Mouse (Mus musculus): ENCODE data around the gene Drd4.

Gene Drd4

GRCm38 (mm10) chr7:141292583-141293388, 980 bp downstream of the Drd4 start:
- 54% methylated on average over 15 of the region's 15 CpGs for WGBS

- WGBS, result 1% methylated on average over 53 of the region's 53 CpGs
Measured at GRCm38 (mm10) chr7:141293852-141294471, 2.2 kb downstream of the Drd4 start.

GRCm38 (mm10) chr7:141294479-141294878, 2.7 kb downstream of the Drd4 start:
- 14% methylated on average over 22 of the region's 22 CpGs for WGBS

- 74% methylated on average over 3 of the region's 3 CpGs for WGBS
Measured at GRCm38 (mm10) chr7:141297926-141298650, 6.3 kb downstream of the Drd4 start.

- WGBS, result 87% methylated on average over 8 of the region's 8 CpGs
Measured at GRCm38 (mm10) chr7:141299175-141299574, 7.4 kb downstream of the Drd4 start.

- 95% methylated on average over 9 of the region's 9 CpGs for WGBS
Measured at GRCm38 (mm10) chr7:141301386-141301785, 9.6 kb downstream of the Drd4 start.

GRCm38 (mm10) chr7:141302702-141303268, 11.0 kb downstream of the Drd4 start:
- 68% methylated on average over 1 of the region's 1 CpGs for WGBS

- WGBS, result 90% methylated on average over 4 of the region's 4 CpGs
Measured at GRCm38 (mm10) chr7:141304537-141304936, 12.7 kb downstream of the Drd4 start.

GRCm38 (mm10) chr7:141314416-141314815, 22.6 kb downstream of the Drd4 start:
- 85% methylated on average over 2 of the region's 2 CpGs for WGBS

- WGBS, result 52% methylated on average over 8 of the region's 8 CpGs
Measured at GRCm38 (mm10) chr7:141315076-141315475, 23.3 kb downstream of the Drd4 start.

GRCm38 (mm10) chr7:141315974-141316373, 24.2 kb downstream of the Drd4 start:
- WGBS, result 62% methylated on average over 5 of the region's 5 CpGs

- WGBS, result 85% methylated on average over 1 of the region's 1 CpGs
Measured at GRCm38 (mm10) chr7:141317619-141318132, 25.9 kb downstream of the Drd4 start.

- 84% methylated on average over 2 of the region's 2 CpGs for WGBS
Measured at GRCm38 (mm10) chr7:141319446-141319845, 27.6 kb downstream of the Drd4 start.

- WGBS, result 73% methylated on average over 1 of the region's 1 CpGs
Measured at GRCm38 (mm10) chr7:141324686-141325085, 32.9 kb downstream of the Drd4 start.

- WGBS, result 3% methylated on average over 35 of the region's 35 CpGs
Measured at GRCm38 (mm10) chr7:141326546-141327446, 35.0 kb downstream of the Drd4 start.

GRCm38 (mm10) chr7:141327469-141328372, 35.9 kb downstream of the Drd4 start, which contains the start of the genes Deaf1 and Tmem80:
Gene Deaf1, minus strand, starts transcription at chr7:141327690.
Gene Tmem80, plus strand, starts transcription at chr7:141327739.
- under 1% methylated on average over 105 of the region's 105 CpGs for WGBS

- 8% methylated on average over 24 of the region's 24 CpGs for WGBS
Measured at GRCm38 (mm10) chr7:141328373-141328990, 36.7 kb downstream of the Drd4 start.

GRCm38 (mm10) chr7:141331990-141332389, 40.2 kb downstream of the Drd4 start:
- 81% methylated on average over 6 of the region's 6 CpGs for WGBS

- WGBS, result 51% methylated on average over 2 of the region's 2 CpGs
Measured at GRCm38 (mm10) chr7:141335044-141335579, 43.3 kb downstream of the Drd4 start.
